Mouse (Mus musculus): ENCODE measurements around the gene Gmip.

Gmip gene

DNA sequence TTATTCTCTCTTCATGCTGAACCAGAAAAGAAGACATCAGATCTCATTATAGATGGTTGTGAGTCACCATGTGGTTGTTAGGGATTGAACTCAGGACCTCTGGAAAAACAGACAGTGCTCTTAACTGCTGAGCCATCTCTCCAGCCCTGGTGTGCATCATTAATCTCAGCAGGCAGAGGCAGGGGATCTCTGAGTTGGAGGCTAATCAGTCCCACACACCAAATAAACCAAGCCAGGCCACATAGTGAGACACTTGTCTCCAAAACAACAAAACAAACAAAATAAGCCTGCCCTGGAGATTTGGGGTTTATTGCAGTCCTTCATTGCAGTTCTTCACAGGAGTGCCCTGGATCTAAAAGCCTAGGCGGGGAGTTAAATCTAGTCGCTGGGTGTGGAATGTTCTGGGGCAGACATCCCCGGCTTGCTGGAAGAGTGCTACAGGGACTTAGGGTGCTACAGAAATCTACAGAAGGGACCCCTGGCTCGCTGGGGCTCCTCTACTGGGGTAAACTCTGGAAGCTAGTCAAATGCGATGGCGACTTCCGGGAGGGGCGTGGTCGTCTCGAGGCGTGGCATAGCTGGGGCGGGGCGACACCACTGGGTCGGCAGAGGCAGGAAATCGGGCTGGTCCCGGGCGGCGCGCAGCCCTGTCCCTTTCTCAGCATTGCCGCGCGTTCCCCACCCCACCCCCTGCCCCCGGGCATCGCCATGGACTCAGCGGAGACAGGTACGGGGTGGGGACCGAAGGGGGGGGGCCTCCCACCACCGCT, at the start of gene Gmip:
Gene Gmip, plus strand, starts transcription at position 586 of the 770 bp plus-strand sequence.
- DNase-seq: peak; percentile 93

DNA sequence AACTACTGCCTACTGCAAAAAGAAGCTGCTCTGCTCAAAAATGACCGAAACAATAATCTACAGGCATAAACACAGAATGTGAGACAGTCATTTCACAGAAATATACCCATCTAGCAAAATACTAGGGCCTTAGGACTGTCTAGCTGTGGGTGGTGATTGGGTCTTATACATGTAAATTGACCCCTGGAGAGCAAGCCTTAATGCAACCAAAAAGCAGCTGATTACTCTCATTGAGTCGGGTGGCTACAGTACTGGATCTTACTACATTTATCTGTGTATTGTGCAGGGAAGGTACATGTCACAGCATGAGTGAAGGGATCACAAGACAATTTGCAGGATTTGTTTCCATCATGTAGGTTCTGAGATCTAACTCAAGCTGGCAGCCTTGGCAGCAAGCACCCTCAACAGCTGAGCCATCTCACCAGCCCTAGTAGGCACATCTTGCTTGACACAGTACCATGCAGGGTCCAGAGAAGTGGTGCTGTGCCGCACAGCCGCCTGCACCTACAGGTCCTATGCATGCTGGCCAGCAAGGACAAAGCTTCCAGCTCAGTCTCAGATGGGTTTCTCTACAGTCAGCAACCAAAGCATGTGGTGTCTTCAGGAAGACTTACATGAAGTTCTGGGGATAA, 46.5 kb upstream of the Gmip start:
- DNase-seq: no peak

DNA sequence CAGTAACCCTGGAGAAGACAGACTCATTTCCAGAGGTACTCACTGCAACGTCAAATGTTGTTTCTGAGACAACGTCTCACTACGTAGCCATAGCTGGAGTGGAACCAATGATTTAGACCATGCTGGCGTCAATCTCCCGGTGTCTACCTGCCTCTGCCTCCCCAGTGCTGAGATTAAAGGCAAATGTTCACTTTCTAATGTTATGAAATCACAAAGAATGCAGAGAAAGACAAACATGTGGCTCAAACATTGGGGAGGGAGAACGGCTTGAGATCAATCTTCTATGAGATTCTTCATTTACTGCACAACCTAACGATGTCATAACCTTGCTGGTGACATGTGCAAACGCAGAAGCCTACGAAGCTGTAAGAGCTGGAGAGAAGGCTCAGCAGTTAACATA, 37.3 kb upstream of the Gmip start:
- DNase-seq: no peak

DNA sequence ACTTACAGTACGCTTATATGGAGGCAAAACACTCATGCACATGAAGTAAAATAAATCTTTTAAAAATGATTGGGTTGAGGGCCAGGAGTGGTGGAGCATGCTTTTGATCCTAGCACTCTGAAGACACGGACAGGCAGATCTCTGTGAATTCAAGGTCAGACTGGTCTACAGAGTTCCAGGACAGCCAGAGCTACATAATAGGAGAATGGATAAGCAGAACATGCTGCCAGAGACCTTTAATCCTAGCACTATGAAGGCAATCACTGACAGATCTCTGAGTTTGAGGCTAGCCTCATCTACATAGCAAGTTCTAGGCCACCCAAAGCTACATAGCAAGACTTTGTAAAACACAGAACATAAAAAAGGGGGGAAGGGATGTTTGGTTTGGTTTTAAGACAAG, 36.4 kb upstream of the Gmip start:
- DNase-seq: no peak

DNA sequence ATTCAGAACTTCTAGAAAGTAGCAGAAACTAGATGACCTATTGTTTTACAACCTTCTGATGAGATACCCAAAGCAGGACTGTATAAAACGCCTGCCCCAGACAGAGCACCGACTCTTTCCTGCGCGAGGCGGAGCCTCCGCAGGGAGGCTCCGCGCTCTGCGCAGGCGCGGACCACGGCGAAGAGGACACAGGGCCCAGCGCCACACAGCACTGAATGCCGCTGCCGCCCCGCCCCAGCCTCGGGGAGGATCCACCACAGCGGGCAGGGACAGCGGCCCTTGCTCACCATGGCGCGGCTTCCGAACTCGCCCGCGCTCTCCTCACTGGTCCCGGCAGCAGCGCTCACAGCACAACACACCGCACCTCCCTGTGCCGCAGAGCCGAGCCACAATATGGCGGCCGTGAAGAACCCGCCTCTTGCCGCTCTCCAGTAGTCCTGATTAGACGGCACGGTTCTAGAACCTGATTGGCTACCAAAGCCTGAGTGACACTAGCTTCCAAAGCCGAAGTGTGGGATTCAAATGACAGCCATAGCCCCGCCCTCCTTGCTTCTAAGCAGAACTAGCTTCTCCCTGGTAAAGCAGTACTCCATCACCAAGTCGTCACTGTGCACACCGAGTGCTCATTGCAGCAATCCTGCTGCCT, 33.9 kb upstream of the Gmip start, which contains the start of gene Gm20422:
Gene Gm20422, minus strand, starts transcription at position 384 of the 646 bp plus-strand sequence.
- peak; percentile 97 for DNase-seq

DNA sequence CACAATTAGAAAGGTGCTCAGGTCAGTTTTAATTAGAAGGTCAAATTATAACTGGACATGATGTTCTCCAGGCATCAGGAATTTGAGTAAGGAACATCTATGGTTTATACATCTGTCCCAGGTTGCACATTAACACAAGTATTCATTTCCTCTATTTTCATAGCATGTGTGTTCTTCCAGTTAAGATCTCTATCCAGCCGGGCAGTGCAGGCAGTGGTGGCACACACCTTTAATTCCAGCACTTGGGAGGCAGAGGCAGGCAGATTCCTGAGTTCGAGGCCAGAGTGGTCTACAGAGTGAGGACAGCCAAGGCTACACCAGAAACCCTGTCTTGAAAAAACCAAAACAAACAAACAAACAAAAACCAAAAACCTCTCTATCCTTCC, 33.3 kb upstream of the Gmip start:
- no peak for DNase-seq

DNA sequence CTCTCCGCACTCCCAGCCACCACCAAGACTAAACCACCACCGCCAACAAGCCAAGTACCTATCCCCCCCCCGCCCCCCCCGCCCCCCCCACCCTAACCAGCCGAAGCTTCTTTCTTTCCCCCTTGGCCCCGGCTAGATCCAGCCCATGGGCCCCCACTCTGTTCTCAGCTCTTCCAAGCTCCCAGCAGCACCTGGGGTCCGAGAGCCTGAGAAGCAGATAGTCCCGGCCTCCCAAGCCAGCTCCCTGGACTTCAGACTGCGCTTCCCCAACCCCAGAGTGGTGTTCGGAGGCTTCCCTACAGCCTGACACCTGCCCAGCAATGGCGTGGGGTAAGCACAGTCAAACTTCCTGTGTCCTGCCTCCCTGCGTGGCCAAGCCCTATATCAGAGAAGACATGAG, 31.4 kb upstream of the Gmip start:
- DNase-seq: no peak

DNA sequence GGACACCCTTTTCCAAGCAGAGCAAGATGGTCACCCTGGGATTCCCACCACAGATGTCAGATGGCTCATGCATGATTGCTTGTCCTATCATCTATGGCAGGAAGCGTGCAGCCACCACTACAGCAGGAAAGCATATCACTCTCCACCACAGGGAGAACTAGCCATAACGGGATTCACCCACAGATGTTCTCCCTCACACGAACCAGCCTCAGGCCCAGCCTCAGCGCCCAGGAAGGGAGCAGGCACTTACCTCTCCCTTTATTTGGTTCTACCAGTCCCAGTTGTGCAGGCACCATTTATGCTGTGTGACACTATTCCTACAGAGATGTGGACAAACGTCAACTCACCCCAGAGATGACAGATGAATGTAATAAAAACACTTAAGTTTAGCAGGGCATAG, 19.4 kb upstream of the Gmip start:
- DNase-seq: no peak

DNA sequence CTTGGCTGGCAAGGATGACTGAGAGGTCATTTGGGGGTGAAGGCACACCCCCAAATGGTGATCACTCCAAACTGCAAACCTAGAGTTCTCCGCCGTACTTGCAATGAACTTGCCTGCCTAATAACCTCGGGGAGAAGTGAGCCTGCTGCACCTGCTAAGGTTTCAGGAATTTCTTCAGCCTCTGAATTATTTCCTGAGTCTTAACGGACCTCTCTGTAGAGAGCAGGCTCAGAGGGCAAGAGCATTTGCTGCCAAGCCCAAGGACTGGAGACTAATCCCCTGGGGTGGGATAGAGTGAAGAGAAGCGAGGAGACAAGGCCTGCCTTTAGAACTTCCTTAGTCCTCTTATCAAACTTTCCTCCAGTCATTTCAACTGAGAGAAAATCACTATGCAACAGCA, 18.7 kb upstream of the Gmip start:
- DNase-seq: no peak

DNA sequence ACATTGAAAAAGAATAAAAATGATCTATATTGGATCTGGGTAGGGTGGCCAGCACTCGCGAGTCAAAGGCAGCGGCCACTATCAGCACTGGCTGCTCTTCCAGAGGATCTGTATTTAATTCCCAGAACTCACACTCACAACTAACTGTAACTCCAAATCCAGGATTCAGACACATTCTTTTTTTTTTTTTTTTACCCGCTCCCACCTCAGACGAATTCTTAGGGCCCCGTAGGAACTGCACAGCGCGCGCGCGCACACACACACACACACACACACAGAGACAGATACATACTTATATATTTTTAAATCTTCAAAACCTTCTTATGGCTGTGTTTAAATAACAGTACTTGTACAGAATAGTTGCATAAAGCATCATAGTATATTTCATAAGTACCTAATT, 18.1 kb upstream of the Gmip start:
- DNase-seq: no peak

DNA sequence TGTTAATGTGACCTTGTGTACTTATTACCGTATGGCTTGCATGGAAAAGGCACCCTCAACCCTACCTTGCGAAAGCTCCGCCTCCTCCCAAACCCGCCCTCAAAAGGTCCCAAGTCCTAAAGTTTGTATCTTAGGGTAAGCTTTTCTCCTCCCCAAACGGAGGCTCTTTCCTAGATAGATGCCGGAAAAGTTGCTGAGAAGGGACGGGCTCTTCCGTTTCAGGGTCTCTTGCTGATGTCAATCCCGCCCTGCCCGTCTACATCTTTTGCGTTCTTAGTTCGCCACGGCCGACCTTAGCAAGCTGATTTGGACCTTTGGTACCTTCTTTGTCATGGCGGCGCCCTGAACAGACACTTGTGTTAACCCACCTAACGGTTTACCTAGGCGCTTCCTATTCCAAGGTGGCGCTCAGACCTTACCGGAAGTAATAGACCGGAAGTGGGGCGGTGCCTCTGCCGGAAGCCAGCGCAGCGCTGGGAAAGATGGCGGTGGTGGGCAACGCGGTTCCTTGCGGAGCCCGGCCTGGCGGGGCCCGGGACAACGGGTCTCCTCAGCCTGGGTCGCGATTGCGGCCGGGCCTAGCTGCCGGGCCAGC, 17.6 kb upstream of the Gmip start, which contains the start of the genes Atp13a1 and Zfp866:
Gene Atp13a1, plus strand, starts transcription at position 391 of the 595 bp plus-strand sequence.
Gene Zfp866, minus strand, starts transcription at position 406 of the 595 bp plus-strand sequence.
- DNase-seq: peak; percentile 94

DNA sequence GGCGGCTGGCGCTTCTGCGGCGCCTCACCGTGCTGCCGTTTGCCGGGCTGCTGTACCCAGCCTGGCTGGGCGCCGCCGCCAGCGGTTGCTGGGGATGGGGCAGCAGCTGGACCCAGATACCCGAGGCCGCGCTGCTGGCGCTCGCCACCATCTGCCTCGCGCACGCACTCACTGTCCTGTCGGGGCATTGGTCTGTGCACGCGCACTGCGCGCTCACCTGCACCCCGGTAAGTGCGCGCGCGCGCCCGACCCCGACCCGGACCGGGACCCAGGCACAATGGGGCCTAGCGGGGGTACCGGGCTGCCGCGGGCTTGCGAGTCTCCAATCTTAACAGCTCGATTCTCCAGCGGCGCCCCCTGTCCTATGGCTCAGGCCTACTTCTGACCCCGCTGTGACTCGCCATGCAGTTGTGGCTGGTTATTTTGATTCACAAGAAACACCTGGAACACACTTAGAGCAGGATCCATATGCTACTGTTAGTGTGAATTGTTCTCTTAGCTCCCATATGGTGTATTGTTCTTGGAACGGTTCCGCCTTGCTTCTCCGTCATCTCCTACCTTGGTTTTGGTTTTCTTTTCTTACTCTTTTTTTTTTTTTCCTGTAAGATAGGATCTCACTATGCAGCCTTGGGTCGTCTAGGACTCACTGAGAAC, 16.9 kb upstream of the Gmip start:
- DNase-seq: peak; percentile 11

DNA sequence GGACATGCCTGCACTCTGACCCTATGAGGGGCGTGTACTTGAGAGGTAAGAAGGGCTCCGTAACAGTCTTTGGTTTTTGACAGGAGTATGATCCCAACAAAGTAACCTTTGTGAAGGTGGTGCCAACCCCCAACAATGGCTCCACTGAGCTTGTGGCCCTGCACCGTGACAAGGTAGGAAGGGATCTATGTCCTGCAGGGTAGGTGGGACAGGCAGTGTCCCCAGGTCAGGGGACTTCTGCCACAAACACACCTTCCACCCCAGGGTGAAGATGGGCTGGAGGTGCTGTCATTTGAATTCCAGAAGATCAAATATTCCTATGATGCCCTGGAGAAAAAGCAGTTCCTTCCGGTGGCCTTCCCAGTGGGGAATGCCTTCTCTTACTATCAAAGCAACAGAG, 14.8 kb upstream of the Gmip start:
- no peak for DNase-seq

DNA sequence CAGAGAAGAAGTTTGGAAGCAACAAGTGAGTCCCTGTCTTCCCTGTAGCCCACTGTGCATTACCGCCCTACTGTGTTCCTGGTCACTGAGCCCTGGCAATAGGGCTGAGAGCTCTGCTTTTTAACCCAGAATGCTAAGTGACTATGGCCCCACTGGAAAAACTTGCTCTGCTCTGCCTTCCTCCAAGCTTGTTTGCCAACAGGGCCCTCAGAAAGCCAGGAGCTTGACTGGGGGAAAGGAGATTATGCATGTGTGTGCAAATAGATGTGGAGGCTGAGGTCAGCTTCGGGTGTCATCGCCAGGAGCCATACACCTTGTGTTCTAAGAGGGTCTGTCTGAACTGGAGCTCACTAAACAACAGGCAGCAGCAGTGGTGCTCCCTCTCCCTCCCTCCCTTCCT, 14.4 kb upstream of the Gmip start:
- DNase-seq: no peak

DNA sequence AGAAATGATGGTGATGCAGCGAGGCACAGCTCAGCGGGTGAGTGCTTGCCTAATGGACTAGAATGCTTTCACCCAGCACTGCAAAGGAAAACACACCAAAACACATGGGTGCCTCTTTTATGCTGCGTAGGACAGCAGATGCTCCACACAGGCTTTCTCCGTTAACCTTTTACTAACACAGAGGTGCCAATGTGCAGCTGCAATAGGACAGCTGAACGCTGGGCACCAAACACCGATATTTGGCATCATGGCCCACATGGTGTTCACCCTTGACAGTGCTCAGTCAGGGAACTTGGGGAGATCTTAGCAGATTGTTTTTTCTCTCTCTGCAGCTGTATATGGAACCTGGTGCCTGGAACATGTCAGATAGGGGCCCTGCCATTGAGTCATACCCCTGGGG, 13.6 kb upstream of the Gmip start:
- no peak for DNase-seq

DNA sequence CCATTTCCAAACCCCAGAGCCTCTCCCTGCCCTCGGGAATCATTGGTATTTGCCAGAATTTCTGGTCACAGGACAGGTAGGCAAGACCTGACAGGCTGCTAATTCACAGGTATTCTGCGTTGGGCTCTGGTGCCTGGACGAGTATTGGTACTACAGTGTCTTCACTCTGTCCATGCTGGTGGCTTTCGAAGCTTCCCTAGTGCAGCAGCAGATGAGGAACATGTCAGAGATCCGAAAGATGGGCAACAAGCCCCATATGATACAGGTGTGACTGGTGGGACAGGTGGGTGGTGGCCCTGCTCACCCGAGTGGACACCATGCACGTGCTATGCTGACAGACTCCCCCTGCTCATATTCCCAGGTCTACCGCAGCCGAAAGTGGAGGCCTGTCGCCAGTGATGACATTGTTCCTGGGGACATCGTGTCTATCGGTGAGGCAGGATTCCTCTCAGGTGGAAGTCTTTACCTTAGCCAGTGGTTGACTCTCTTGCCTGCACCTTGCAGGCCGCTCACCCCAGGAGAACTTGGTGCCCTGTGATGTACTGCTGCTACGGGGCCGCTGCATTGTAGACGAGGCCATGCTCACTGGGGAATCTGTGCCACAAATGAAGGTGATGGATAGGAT, 11.6 kb upstream of the Gmip start:
- DNase-seq: no peak

DNA sequence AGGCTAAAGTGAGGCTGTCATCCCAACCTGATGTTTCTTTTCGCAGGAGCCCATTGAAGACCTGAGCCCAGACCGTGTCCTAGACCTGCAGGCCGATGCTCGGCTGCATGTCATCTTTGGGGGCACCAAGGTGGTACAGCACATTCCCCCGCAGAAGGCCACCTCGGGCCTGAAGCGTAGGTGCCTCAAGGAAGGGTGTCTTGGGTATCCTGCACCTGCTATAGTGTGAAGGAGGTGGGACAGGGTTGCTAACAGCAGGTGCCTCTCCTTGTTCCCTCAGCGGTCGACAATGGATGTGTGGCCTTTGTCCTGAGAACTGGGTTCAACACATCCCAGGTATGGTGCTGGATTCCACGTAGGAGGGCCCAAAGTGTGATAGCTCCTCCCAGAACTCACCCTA, 10.8 kb upstream of the Gmip start:
- DNase-seq: no peak

DNA sequence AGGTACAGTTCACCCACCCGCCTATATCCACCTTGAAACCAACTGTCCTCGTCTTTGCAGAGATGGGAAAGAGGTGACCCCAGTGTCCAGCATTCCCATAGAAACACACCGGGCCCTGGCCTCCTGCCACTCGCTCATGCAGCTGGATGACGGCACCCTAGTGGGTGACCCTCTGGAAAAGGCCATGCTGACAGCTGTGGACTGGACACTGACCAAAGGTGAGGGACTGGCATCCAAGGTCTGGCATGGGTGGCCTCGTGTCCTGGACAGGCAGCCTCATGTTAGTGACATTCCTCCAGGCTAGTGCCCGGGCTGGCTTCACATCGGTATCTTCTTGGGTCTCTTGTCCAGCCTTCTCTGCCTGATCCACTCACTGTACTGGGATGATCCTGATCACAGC, 9.2 kb upstream of the Gmip start:
- no peak for DNase-seq

DNA sequence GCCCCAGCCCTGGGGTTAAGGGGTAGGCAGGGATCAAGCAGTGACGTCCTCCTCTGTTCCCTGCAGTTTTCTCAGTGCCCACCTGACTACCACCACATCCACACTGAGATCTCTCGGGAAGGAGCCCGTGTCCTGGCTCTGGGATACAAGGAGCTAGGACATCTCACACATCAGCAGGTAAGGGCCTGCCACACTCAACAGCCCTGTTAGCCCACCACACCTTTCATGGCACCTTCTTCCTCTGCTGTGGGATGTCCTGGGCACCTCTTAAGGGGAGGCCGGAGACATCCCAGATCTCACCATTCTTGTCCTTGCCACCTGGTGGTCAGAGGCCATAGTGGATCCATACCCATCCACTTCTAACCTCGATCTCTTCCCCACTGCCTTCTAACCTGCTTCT, 8.5 kb upstream of the Gmip start:
- no peak for DNase-seq

DNA sequence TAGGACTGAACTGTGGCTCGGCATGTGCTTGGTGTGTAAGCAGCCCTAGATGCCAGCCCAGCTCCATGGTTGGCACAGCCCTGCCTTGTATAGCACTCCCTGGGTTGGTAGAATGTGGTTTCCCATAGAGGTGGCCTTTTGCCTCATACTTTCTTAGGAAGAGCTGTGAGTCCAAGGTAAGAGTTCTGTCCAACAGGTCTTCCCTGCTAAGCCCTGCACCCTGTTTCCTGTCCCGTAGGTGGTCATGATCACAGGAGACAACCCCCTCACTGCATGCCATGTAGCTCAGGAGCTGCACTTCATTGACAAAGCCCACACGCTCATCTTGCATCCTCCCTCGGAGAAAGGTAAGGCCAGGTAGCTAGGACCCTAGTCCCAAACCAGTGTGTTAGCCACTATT, 6.7 kb upstream of the Gmip start:
- no peak for DNase-seq

DNA sequence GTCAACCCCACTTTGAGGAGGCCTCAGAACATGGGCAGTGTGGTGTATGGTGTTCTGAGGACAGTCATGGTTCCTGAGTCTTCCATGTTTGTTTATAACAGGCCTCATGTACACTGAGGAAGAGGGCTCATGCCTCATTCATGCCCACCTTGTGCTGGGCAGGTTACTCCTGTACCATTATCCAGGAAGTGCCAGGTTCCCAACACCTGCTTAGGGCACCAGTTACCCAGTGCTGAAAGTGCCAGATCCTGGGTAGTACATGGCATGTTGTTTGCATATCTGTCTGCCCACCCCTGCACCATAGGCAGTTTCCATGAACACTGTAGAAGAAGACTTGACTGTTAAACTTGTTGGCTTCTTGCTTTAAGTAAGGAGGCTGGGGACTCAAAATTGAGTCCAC, 6.3 kb upstream of the Gmip start:
- no peak for DNase-seq

DNA sequence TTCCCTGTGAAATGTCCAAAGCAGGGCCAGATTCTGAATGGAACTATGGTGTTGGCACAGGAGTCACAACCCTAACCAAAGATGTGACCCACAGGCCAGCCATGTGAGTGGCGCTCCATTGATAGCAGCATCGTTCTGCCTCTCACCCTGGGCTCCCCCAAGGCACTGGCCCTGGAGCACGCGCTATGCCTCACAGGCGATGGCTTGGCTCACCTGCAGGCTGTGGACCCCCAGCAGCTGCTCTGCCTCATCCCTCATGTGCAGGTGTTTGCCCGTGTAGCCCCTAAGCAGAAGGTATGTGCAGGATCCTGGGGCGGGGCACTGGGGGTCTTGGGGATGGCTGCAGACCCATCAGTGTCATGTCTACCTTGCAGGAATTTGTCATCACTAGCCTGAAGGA, 5.1 kb upstream of the Gmip start:
- DNase-seq: no peak

DNA sequence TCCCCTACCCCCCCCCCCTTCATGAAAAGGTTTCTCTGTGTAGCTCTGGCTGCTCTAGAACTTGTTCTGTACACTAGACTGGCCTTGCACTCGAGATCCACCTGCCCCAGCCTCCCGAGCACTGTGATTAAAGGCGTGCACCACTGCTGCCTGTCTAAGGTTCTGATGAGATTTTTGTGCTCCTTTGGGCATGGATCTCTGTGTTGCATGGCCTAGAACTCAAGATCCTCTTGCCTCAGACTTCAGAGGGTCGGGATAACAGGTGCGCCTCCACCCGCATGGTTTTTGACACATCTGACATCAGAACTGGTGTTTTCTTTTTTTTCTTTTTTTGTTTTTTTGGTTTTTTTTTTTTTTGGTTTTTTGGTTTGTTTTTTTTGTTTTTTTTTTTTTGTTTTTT, 3.9 kb upstream of the Gmip start:
- DNase-seq: no peak
